Mouse (Mus musculus) heart, adult 2 months (tissue): ENCODE measurements around the gene Pex12. TPM values are rescaled to one million over a fixed set of nuclear protein-coding genes. Genes with fewer than 3 reads are reported as not detected.

ENCODE experiments used
- DNase-seq, 2 experiments: peaks; one replicate each; pipeline ENCODE4 v3.0.0; 2021
- H3K27ac ChIP-seq: fragments of 200-600 bp; 2 replicates; pipeline ENCODE4 v1.8.1; 2022
- H3K27me3 ChIP-seq: fragments of 200-500 bp; 2 replicates; pipeline ENCODE4 v1.6.1; 2012; ENCODE audit warnings: mild to moderate bottlenecking, low read length, inconsistent platforms, mixed read lengths; ENCODE audit not compliant: control insufficient read depth, insufficient read depth
- H3K36me3 ChIP-seq: fragments of 200-500 bp; 2 replicates; pipeline ENCODE4 v1.6.1; 2012; ENCODE audit warnings: low read length, inconsistent platforms; ENCODE audit not compliant: control insufficient read depth, insufficient read depth
- H3K4me1 ChIP-seq: fragments of 200-500 bp; 2 replicates; pipeline ENCODE4 v1.6.1; 2011; ENCODE audit warnings: low read length; ENCODE audit not compliant: control insufficient read depth, insufficient read depth
- H3K4me3 ChIP-seq: fragments of 200-600 bp; 2 replicates; pipeline ENCODE4 v1.8.1; 2022
- H3K79me2 ChIP-seq: fragments of 200-500 bp; replicated peaks from 2 replicates; pipeline ENCODE4 v1.6.1; 2012; ENCODE audit warnings: mild to moderate bottlenecking, inconsistent platforms, low read length, moderate library complexity, mixed read lengths; ENCODE audit not compliant: control insufficient read depth, insufficient read depth
- H3K9ac ChIP-seq: fragments of 200-500 bp; 2 replicates; pipeline ENCODE4 v1.6.1; 2012; ENCODE audit warnings: low read depth, mild to moderate bottlenecking, control low read depth, inconsistent platforms, low read length, mixed read lengths
- CTCF ChIP-seq: fragments of 200-600 bp; IDR thresholded peaks from 2 replicates; pipeline ENCODE4 v1.8.1; 2022; ENCODE audit warnings: antibody characterized with exemption, mild to moderate bottlenecking, moderate library complexity
- EP300 ChIP-seq: fragments of 200-500 bp; IDR thresholded peaks from 2 replicates; pipeline ENCODE4 v1.6.1; 2011; ENCODE audit warnings: low read depth, low read length, control low read depth; ENCODE audit not compliant: insufficient read depth
- POLR2A ChIP-seq: fragments of 200-500 bp; IDR thresholded peaks from 2 replicates; pipeline ENCODE4 v1.6.1; 2011; ENCODE audit warnings: mild to moderate bottlenecking, low read depth, low read length, control low read depth; ENCODE audit not compliant: insufficient read depth
- WGBS: fragments of 180-500 bp; shearing (Covaris S2); methylation state at CpG from one replicate; pipeline ENCODE4 v1.1.7; 2018; 5-methylcytosine and 5-hydroxymethylcytosine counted together
- intact Hi-C: fragments of 180-260 bp; cut with DNase I; formaldehyde crosslinking; loops from one replicate; pipeline ENCODE4 v1.15.1; 2025
- polyA plus RNA-seq: library from polyadenylated mRNA; depleted of rRNA; stranded (reverse); fragments of >200 nt; gene quantifications from 2 replicates; pipeline ENCODE4 v1.2.3, GENCODE M21; 2012
- total RNA-seq, 2 experiments: library from RNA; stranded (reverse); gene quantifications; 2 replicates each; pipeline ENCODE4 v1.2.3; 2021

The Pex12 gene
- total and polyA plus RNA-seq, 3 experiments, result 7.2 to 13.5 (median 8.7) TPM

DNA sequence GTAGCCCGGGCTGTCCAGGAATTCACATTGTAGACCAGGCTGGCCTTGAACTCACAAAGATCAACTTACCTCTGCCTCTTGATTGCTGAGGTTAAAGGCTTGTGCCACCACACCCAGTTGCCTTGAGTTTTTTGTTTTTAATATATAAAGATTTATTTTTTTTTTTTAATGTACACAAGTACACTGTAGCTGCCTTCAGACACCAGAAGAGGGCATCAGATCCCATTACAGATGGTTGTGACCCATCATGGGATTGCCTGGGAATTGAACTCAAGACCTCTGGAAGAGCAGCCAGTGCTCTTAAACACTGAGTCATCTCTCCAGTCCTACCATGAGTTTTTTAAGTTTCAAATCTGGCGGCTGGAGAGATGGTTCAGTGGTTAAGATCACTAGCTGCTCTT, 955 bp downstream of the Pex12 start:
- DNase-seq, result no peak
- Histone ChIP-seq H3K79me2 (peaks cover 4% of the 10 kb centered on the region; the same call in 1 of the 2 replicates), H3K9ac (no peak overlapping the region), H3K4me1 (peaks cover 5% of the 10 kb centered on the region), H3K36me3 (peaks cover under 1% of the 10 kb centered on the region), H3K27ac (no peak overlapping the region), H3K4me3 (no peak overlapping the region), H3K27me3 (no peaks in the 10 kb centered on the region)
- 70% methylated on average over 2 of the region's 2 CpGs for WGBS
- TF ChIP-seq POLR2A, result no peak
- TF ChIP-seq EP300, result no peak
- TF ChIP-seq CTCF, result peak; percentile 25; the same call in 1 of the 2 replicates
- intact Hi-C loops, result no loop called here

GRCm38 (mm10) chr11:83299724-83300123, 2.7 kb downstream of the Pex12 start:
- Histone ChIP-seq H3K27ac (no peak overlapping the region), H3K4me1 (peaks cover 5% of the 10 kb centered on the region), H3K27me3 (no peaks in the 10 kb centered on the region), H3K36me3 (peaks cover 2% of the 10 kb centered on the region), H3K4me3 (no peak overlapping the region), H3K9ac (no peak overlapping the region), H3K79me2 (peaks cover 2% of the 10 kb centered on the region; the same call in 1 of the 2 replicates)
- WGBS, result 93% methylated on average over 9 of the region's 9 CpGs
- TF ChIP-seq EP300 (no peak), POLR2A (no peak), CTCF (no peak)
- intact Hi-C loops, result loop anchor here (10.0 kb wide), 3 partner anchors 385 to 535 kb away; partner anchors contain the start of genes Cct6b, Heatr6, Unc45b and Zfp830
- no peak for DNase-seq

- Histone ChIP-seq H3K4me1 (peaks cover 3% of the 10 kb centered on the region), H3K36me3 (peaks cover 4% of the 10 kb centered on the region), H3K27ac (peak within 1 kb of the TSS; percentile 98), H3K79me2 (no peaks in the 10 kb centered on the region), H3K9ac (peak within 1 kb of the TSS; percentile 97), H3K4me3 (peak within 1 kb of the TSS; percentile 74), H3K27me3 (no peaks in the 10 kb centered on the region)
- TF ChIP-seq EP300 (peak; percentile 76; the same call in 1 of the 2 replicates), CTCF (peak; percentile 9; the same call in 1 of the 2 replicates), POLR2A (peak; percentile 96)
- intact Hi-C loops, result loop anchor here (10.0 kb wide), 3 partner anchors 384 to 534 kb away; partner anchors contain the start of genes Cct6b, Heatr6, Unc45b and Zfp830
- 3% methylated on average over 56 of the region's 56 CpGs for WGBS
- DNase-seq, result peak; percentile 92 to 95
Observed at GRCm38 (mm10) chr11:83298225-83299195, 3.9 kb downstream of the Pex12 start, which contains the start of gene Ap2b1. Ap2b1 (plus strand) TSS chr11:83299024.

DNA sequence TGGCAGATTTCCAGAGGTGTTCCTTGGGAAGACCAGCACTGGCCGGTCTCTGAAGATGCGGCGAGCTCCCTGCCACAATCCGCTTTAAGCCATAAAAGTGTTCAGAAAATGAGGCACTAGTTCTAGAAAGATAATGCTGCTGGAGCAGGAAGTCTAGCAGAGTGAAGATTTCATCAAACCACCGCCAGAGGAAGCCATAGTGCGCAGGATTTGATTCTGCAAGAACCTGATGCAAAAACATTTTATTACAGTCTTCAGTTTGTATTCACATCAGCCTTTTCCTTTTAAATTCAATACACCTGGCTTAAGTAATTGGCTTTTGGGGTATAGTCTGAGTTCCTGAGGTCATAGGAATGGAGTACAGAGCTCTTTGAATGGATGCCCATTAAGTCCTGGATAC, 4.6 kb downstream of the Pex12 start:
- peaks cover 4% of the 10 kb centered on the region for H3K4me1 ChIP-seq
- peaks cover 9% of the 10 kb centered on the region for H3K36me3 ChIP-seq
- intact Hi-C loops, result loop anchor here (10.0 kb wide), 3 partner anchors 383 to 533 kb away; partner anchors contain the start of genes Cct6b, Heatr6, Unc45b and Zfp830
- H3K27ac ChIP-seq, result peak overlapping the region; percentile 98; the same call in 1 of the 2 replicates
- peak overlapping the region; percentile 74 for H3K4me3 ChIP-seq
- no peaks in the 10 kb centered on the region for H3K79me2 ChIP-seq
- 70% methylated on average over 6 of the region's 6 CpGs for WGBS
- TF ChIP-seq EP300 (no peak), CTCF (no peak), POLR2A (no peak)
- no peak for DNase-seq
- no peak overlapping the region for H3K9ac ChIP-seq
- no peaks in the 10 kb centered on the region for H3K27me3 ChIP-seq

DNA sequence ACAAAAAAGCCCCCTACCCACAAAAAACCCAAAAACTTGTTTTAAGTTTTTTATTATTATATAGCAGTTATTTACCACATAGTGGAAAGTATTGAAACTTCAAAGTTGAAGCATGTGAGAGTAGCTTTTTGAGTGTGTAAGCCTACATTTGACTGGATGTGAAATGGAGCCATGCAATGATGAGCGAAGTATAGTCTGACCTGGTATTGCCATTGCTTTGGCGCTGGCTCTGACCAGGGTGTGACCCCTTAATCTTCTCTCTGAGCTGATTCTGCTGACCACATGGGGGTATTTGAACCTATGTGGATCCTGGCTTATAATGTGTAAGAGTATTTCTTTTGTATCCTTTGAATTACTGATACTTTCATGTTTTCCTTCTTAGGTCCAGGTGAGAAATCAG, 8.3 kb downstream of the Pex12 start:
- H3K4me3 ChIP-seq, result no peak overlapping the region
- no peaks in the 10 kb centered on the region for H3K27me3 ChIP-seq
- no peak overlapping the region for H3K9ac ChIP-seq
- no peak for DNase-seq
- H3K79me2 ChIP-seq, result no peaks in the 10 kb centered on the region; the same call in 1 of the 2 replicates
- H3K36me3 ChIP-seq, result peaks cover 11% of the 10 kb centered on the region
- intact Hi-C loops, result loop anchor here (10.0 kb wide), 3 partner anchors 379 to 529 kb away; partner anchors contain the start of genes Cct6b, Heatr6, Unc45b and Zfp830
- no peak for TF ChIP-seq CTCF
- no peak for TF ChIP-seq POLR2A
- TF ChIP-seq EP300, result no peak
- peaks cover 6% of the 10 kb centered on the region for H3K4me1 ChIP-seq
- 93% methylated on average over 2 of the region's 2 CpGs for WGBS
- H3K27ac ChIP-seq, result no peak overlapping the region

DNA sequence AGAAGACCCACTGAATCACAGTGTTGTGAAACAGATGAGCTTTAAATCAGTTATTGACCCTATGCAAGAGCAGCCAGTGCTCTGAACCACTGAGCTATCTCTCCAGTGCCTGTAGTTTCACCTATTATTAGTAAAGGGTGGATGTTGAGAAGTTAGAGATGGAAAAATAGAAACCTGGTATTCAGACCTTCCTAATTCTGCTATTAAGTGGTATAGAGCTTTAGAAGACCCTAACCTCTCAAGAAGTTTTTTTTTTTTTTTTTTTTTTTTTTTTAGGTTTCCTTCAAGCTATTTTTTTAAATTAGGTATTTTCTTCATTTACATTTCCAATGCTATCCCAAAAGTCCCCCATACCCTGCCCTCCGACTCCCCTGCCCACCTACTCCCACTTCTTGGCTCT, 9.2 kb downstream of the Pex12 start:
- TF ChIP-seq CTCF, result no peak
- no peak for TF ChIP-seq POLR2A
- no peak for TF ChIP-seq EP300
- no peaks in the 10 kb centered on the region; the same call in 1 of the 2 replicates for H3K79me2 ChIP-seq
- H3K4me1 ChIP-seq, result peaks cover 4% of the 10 kb centered on the region
- intact Hi-C loops, result loop anchor here (10.0 kb wide), 3 partner anchors 378 to 528 kb away; partner anchors contain the start of genes Cct6b, Heatr6, Unc45b and Zfp830
- no peak overlapping the region for H3K9ac ChIP-seq
- DNase-seq, result no peak
- WGBS, result 97% methylated on average over 1 of the region's 1 CpGs
- peak overlapping the region; percentile 79; the same call in 1 of the 2 replicates for H3K4me3 ChIP-seq
- H3K36me3 ChIP-seq, result peaks cover 11% of the 10 kb centered on the region
- no peak overlapping the region for H3K27ac ChIP-seq
- no peaks in the 10 kb centered on the region for H3K27me3 ChIP-seq
